Mouse (Mus musculus): ENCODE measurements around the gene Dgkh.

- no peak for TF ChIP-seq CTCF (IDR thresholded peaks at IDR 0.05)
- TF ChIP-seq EP300 (IDR thresholded peaks at IDR 0.05), result no peak
Measured at GRCm38 (mm10) chr14:78562121-78562520, 170.5 kb downstream of the Dgkh start.

Data from lung, postnatal 0 days (tissue).